Mouse (Mus musculus): ENCODE measurements around the gene Upf3b. TPM values are rescaled to one million over a fixed set of nuclear protein-coding genes. Genes with fewer than 3 reads are reported as not detected.
A peak's percentile ranks its signal among the peaks of the same experiment; 100 is the strongest.
"Not testable (repeated sequence)": the region's sequence is repeated elsewhere in the genome, so short reads cannot be mapped to it uniquely, and the experiment has no call there.

Upf3b gene
- polyA plus RNA-seq, 1 experiment from 2014 or later = 33.6 TPM

GRCm38 (mm10) chrX:37084927-37085660 lies 25.0 kb downstream of the Upf3b start, which contains the start of gene Rpl39:
Rpl39 (minus strand) TSS chrX:37085402.
- Histone ChIP-seq H3K4me1 (ENCODE audit: control insufficient read depth, insufficient read depth, low read length) (peaks cover 7% of the 10 kb centered on the region; the same call in 1 of the 2 replicates), H3K4me3 (ENCODE audit: low read depth, low read length) (peak within 1 kb of the TSS; percentile 57), H3K27ac (ENCODE audit: low read depth, low read length) (peak within 1 kb of the TSS; percentile 77), H3K27me3 (ENCODE audit: control insufficient read depth, insufficient read depth, low read length) (no peaks in the 10 kb centered on the region), H3K9ac (replicated peaks; ENCODE audit: low read depth, low read length) (peak within 1 kb of the TSS; percentile 57), H3K36me3 (ENCODE audit: control insufficient read depth, insufficient read depth, low read length) (no peaks in the 10 kb centered on the region), H3K9me3 (ENCODE audit: control insufficient read depth, low read length) (no peaks in the 10 kb centered on the region), H3K4me2 (ENCODE audit: low read depth, low read length) (peak within 1 kb of the TSS; percentile 70)
- peak; percentile 94 for ATAC-seq (ENCODE audit: low read depth)
- WGBS = 13% methylated on average over 34 of the region's 38 CpGs

GRCm38 (mm10) chrX:37084318-37084926 lies 25.7 kb downstream of the Upf3b start:
- Histone ChIP-seq H3K4me1 (ENCODE audit: control insufficient read depth, insufficient read depth, low read length) (peaks cover 7% of the 10 kb centered on the region; the same call in 1 of the 2 replicates), H3K27me3 (ENCODE audit: control insufficient read depth, insufficient read depth, low read length) (no peaks in the 10 kb centered on the region), H3K4me2 (ENCODE audit: low read depth, low read length) (peak overlapping the region; percentile 70), H3K4me3 (ENCODE audit: low read depth, low read length) (peak overlapping the region; percentile 57), H3K36me3 (ENCODE audit: control insufficient read depth, insufficient read depth, low read length) (no peaks in the 10 kb centered on the region), H3K9me3 (ENCODE audit: control insufficient read depth, low read length) (no peaks in the 10 kb centered on the region), H3K9ac (replicated peaks; ENCODE audit: low read depth, low read length) (peak overlapping the region; percentile 57), H3K27ac (ENCODE audit: low read depth, low read length) (peak overlapping the region; percentile 77)
- WGBS = 18% methylated on average over 19 of the region's 19 CpGs
- ATAC-seq (ENCODE audit: low read depth) = peak; percentile 52

- H3K4me3 ChIP-seq (ENCODE audit: low read depth, low read length) = no peak overlapping the region
- no peak overlapping the region for H3K9ac ChIP-seq (replicated peaks; ENCODE audit: low read depth, low read length)
- H3K9me3 ChIP-seq (ENCODE audit: control insufficient read depth, low read length) = no peaks in the 10 kb centered on the region
- ATAC-seq (ENCODE audit: low read depth) = no peak
- no peaks in the 10 kb centered on the region for H3K27me3 ChIP-seq (ENCODE audit: control insufficient read depth, insufficient read depth, low read length)
- no peak overlapping the region for H3K27ac ChIP-seq (ENCODE audit: low read depth, low read length)
- H3K36me3 ChIP-seq (ENCODE audit: control insufficient read depth, insufficient read depth, low read length) = no peaks in the 10 kb centered on the region
- peaks cover 7% of the 10 kb centered on the region; the same call in 1 of the 2 replicates for H3K4me1 ChIP-seq (ENCODE audit: control insufficient read depth, insufficient read depth, low read length)
- H3K4me2 ChIP-seq (ENCODE audit: low read depth, low read length) = no peak overlapping the region
- whole genome bisulfite sequencing = 55% methylated on average over 6 of the region's 6 CpGs
These were observed 28.9 kb downstream of the Upf3b start for GRCm38 (mm10) chrX:37081194-37081593.

- H3K4me2 ChIP-seq (ENCODE audit: low read depth, low read length); H3K27ac ChIP-seq (ENCODE audit: low read depth, low read length); H3K36me3 ChIP-seq (ENCODE audit: control insufficient read depth, insufficient read depth, low read length); H3K9me3 ChIP-seq (ENCODE audit: control insufficient read depth, low read length); H3K9ac ChIP-seq (replicated peaks; ENCODE audit: low read depth, low read length); H3K27me3 ChIP-seq (ENCODE audit: control insufficient read depth, insufficient read depth, low read length); ATAC-seq (ENCODE audit: low read depth); H3K4me3 ChIP-seq (ENCODE audit: low read depth, low read length); H3K4me1 ChIP-seq (ENCODE audit: control insufficient read depth, insufficient read depth, low read length): not testable (repeated sequence)
- 62% methylated on average over 3 of the region's 4 CpGs for WGBS
These were observed 29.8 kb downstream of the Upf3b start for GRCm38 (mm10) chrX:37080345-37080744.

GRCm38 (mm10) chrX:37076651-37077050 lies 33.5 kb downstream of the Upf3b start:
- H3K9ac ChIP-seq (replicated peaks; ENCODE audit: low read depth, low read length) = no peak overlapping the region
- no peak overlapping the region for H3K27ac ChIP-seq (ENCODE audit: low read depth, low read length)
- H3K27me3 ChIP-seq (ENCODE audit: control insufficient read depth, insufficient read depth, low read length) = no peaks in the 10 kb centered on the region
- no peaks in the 10 kb centered on the region for H3K36me3 ChIP-seq (ENCODE audit: control insufficient read depth, insufficient read depth, low read length)
- no peak overlapping the region for H3K4me3 ChIP-seq (ENCODE audit: low read depth, low read length)
- ATAC-seq (ENCODE audit: low read depth) = no peak
- H3K4me2 ChIP-seq (ENCODE audit: low read depth, low read length) = no peak overlapping the region
- H3K9me3 ChIP-seq (ENCODE audit: control insufficient read depth, low read length) = no peaks in the 10 kb centered on the region
- H3K4me1 ChIP-seq (ENCODE audit: control insufficient read depth, insufficient read depth, low read length) = no peaks in the 10 kb centered on the region
- WGBS = 90% methylated on average over 8 of the region's 8 CpGs

- peak; percentile 65 for ATAC-seq (ENCODE audit: low read depth)
- Histone ChIP-seq H3K4me3 (ENCODE audit: low read depth, low read length) (no peak overlapping the region), H3K9ac (replicated peaks; ENCODE audit: low read depth, low read length) (no peak overlapping the region), H3K4me2 (ENCODE audit: low read depth, low read length) (no peak overlapping the region), H3K27me3 (ENCODE audit: control insufficient read depth, insufficient read depth, low read length) (no peaks in the 10 kb centered on the region), H3K27ac (ENCODE audit: low read depth, low read length) (no peak overlapping the region), H3K9me3 (ENCODE audit: control insufficient read depth, low read length) (no peaks in the 10 kb centered on the region), H3K36me3 (ENCODE audit: control insufficient read depth, insufficient read depth, low read length) (no peaks in the 10 kb centered on the region), H3K4me1 (ENCODE audit: control insufficient read depth, insufficient read depth, low read length) (no peaks in the 10 kb centered on the region)
- WGBS = 36% methylated on average over 9 of the region's 9 CpGs
These were observed 35.7 kb downstream of the Upf3b start for GRCm38 (mm10) chrX:37074262-37074892.

GRCm38 (mm10) chrX:37068766-37069165 lies 41.4 kb downstream of the Upf3b start:
- no peaks in the 10 kb centered on the region for H3K36me3 ChIP-seq (ENCODE audit: control insufficient read depth, insufficient read depth, low read length)
- H3K27ac ChIP-seq (ENCODE audit: low read depth, low read length) = no peak overlapping the region
- H3K4me2 ChIP-seq (ENCODE audit: low read depth, low read length) = no peak overlapping the region
- ATAC-seq (ENCODE audit: low read depth) = no peak
- H3K9ac ChIP-seq (replicated peaks; ENCODE audit: low read depth, low read length) = no peak overlapping the region
- WGBS = 90% methylated on average over 5 of the region's 5 CpGs
- H3K4me3 ChIP-seq (ENCODE audit: low read depth, low read length) = no peak overlapping the region
- no peaks in the 10 kb centered on the region for H3K4me1 ChIP-seq (ENCODE audit: control insufficient read depth, insufficient read depth, low read length)
- H3K9me3 ChIP-seq (ENCODE audit: control insufficient read depth, low read length) = no peaks in the 10 kb centered on the region
- no peaks in the 10 kb centered on the region for H3K27me3 ChIP-seq (ENCODE audit: control insufficient read depth, insufficient read depth, low read length)

GRCm38 (mm10) chrX:37067299-37067698 lies 42.8 kb downstream of the Upf3b start:
- 85% methylated on average over 3 of the region's 3 CpGs for WGBS
- no peaks in the 10 kb centered on the region for H3K27me3 ChIP-seq (ENCODE audit: control insufficient read depth, insufficient read depth, low read length)
- H3K9ac ChIP-seq (replicated peaks; ENCODE audit: low read depth, low read length) = no peak overlapping the region
- H3K9me3 ChIP-seq (ENCODE audit: control insufficient read depth, low read length) = no peaks in the 10 kb centered on the region
- no peak overlapping the region for H3K4me2 ChIP-seq (ENCODE audit: low read depth, low read length)
- no peak overlapping the region for H3K4me3 ChIP-seq (ENCODE audit: low read depth, low read length)
- no peak for ATAC-seq (ENCODE audit: low read depth)
- no peak overlapping the region for H3K27ac ChIP-seq (ENCODE audit: low read depth, low read length)
- H3K4me1 ChIP-seq (ENCODE audit: control insufficient read depth, insufficient read depth, low read length) = no peaks in the 10 kb centered on the region
- no peaks in the 10 kb centered on the region for H3K36me3 ChIP-seq (ENCODE audit: control insufficient read depth, insufficient read depth, low read length)

GRCm38 (mm10) chrX:37063902-37064301 lies 46.2 kb downstream of the Upf3b start:
- Histone ChIP-seq H3K9ac (replicated peaks; ENCODE audit: low read depth, low read length) (no peak overlapping the region), H3K36me3 (ENCODE audit: control insufficient read depth, insufficient read depth, low read length) (no peaks in the 10 kb centered on the region), H3K27ac (ENCODE audit: low read depth, low read length) (no peak overlapping the region), H3K27me3 (ENCODE audit: control insufficient read depth, insufficient read depth, low read length) (no peaks in the 10 kb centered on the region), H3K4me3 (ENCODE audit: low read depth, low read length) (no peak overlapping the region), H3K4me1 (ENCODE audit: control insufficient read depth, insufficient read depth, low read length) (no peaks in the 10 kb centered on the region), H3K9me3 (ENCODE audit: control insufficient read depth, low read length) (no peaks in the 10 kb centered on the region), H3K4me2 (ENCODE audit: low read depth, low read length) (no peak overlapping the region)
- WGBS = 87% methylated on average over 9 of the region's 9 CpGs
- ATAC-seq (ENCODE audit: low read depth) = no peak
